Mouse (Mus musculus): Measurements from ENCODE around the gene Lhfp. TPM values are rescaled to one million over a fixed set of nuclear protein-coding genes. Genes with fewer than 3 reads are reported as not detected.

The Lhfp gene
- polyA plus RNA-seq, 1 experiment from 2014 or later = 37.4 TPM

- H3K27me3 ChIP-seq (ENCODE audit: control insufficient read depth, insufficient read depth, low read length) = no peaks in the 10 kb centered on the region
- no peak overlapping the region for H3K27ac ChIP-seq (replicated peaks)
- no peak for ATAC-seq (ENCODE audit: low FRiP score, low TSS enrichment)
- DNase-seq (ENCODE audit: low spot score) = no peak
- no peaks in the 10 kb centered on the region for H3K4me1 ChIP-seq (replicated peaks; ENCODE audit: control insufficient read depth, insufficient read depth)
- H3K36me3 ChIP-seq (ENCODE audit: control insufficient read depth, insufficient read depth, low read length) = no peaks in the 10 kb centered on the region
- no peak overlapping the region for H3K4me2 ChIP-seq (replicated peaks; ENCODE audit: low read depth)
- no peak overlapping the region for H3K9ac ChIP-seq (ENCODE audit: low read length)
- TF ChIP-seq CTCF (IDR thresholded peaks at IDR 0.05; ENCODE audit: low read depth) (no peak), EP300 (optimal IDR thresholded peaks at IDR 0.05) (no peak)
- no peaks in the 10 kb centered on the region for H3K9me3 ChIP-seq (ENCODE audit: control insufficient read depth, low read length)
- 81% methylated on average over 6 of the region's 6 CpGs for WGBS
- H3K4me3 ChIP-seq (ENCODE audit: low read depth, low read length) = no peak overlapping the region
These were observed 138.6 kb downstream of the Lhfp start for GRCm38 (mm10) chr3:53179936-53180335.

- Histone ChIP-seq H3K36me3 (ENCODE audit: control insufficient read depth, insufficient read depth, low read length) (no peaks in the 10 kb centered on the region), H3K27ac (replicated peaks) (no peak overlapping the region), H3K4me1 (replicated peaks; ENCODE audit: control insufficient read depth, insufficient read depth) (no peaks in the 10 kb centered on the region), H3K27me3 (ENCODE audit: control insufficient read depth, insufficient read depth, low read length) (no peaks in the 10 kb centered on the region), H3K9ac (ENCODE audit: low read length) (no peak overlapping the region), H3K4me2 (replicated peaks; ENCODE audit: low read depth) (no peak overlapping the region), H3K9me3 (ENCODE audit: control insufficient read depth, low read length) (no peaks in the 10 kb centered on the region), H3K4me3 (ENCODE audit: low read depth, low read length) (no peak overlapping the region)
- no peak for TF ChIP-seq CTCF (IDR thresholded peaks at IDR 0.05; ENCODE audit: low read depth)
- no peak for TF ChIP-seq EP300 (optimal IDR thresholded peaks at IDR 0.05)
- DNase-seq (ENCODE audit: low spot score) (no peak), ATAC-seq (ENCODE audit: low FRiP score, low TSS enrichment) (no peak)
- 88% methylated on average over 2 of the region's 2 CpGs for WGBS
These were observed 144.1 kb downstream of the Lhfp start for GRCm38 (mm10) chr3:53185439-53185838.

- H3K4me3 ChIP-seq (ENCODE audit: low read depth, low read length) = no peak overlapping the region
- DNase-seq (ENCODE audit: low spot score) (no peak), ATAC-seq (ENCODE audit: low FRiP score, low TSS enrichment) (no peak)
- H3K9me3 ChIP-seq (ENCODE audit: control insufficient read depth, low read length) = no peaks in the 10 kb centered on the region
- WGBS = 77% methylated on average over 4 of the region's 4 CpGs
- H3K4me2 ChIP-seq (replicated peaks; ENCODE audit: low read depth) = no peak overlapping the region
- H3K27ac ChIP-seq (replicated peaks) = no peak overlapping the region
- no peak overlapping the region for H3K9ac ChIP-seq (ENCODE audit: low read length)
- TF ChIP-seq EP300 (optimal IDR thresholded peaks at IDR 0.05) (no peak), CTCF (IDR thresholded peaks at IDR 0.05; ENCODE audit: low read depth) (no peak)
- H3K27me3 ChIP-seq (ENCODE audit: control insufficient read depth, insufficient read depth, low read length) = no peaks in the 10 kb centered on the region
- H3K4me1 ChIP-seq (replicated peaks; ENCODE audit: control insufficient read depth, insufficient read depth) = no peaks in the 10 kb centered on the region
- no peaks in the 10 kb centered on the region for H3K36me3 ChIP-seq (ENCODE audit: control insufficient read depth, insufficient read depth, low read length)
These were observed 152.1 kb downstream of the Lhfp start for GRCm38 (mm10) chr3:53193441-53193840.

GRCm38 (mm10) chr3:53195666-53196107 lies 154.4 kb downstream of the Lhfp start:
- Histone ChIP-seq H3K4me3 (ENCODE audit: low read depth, low read length) (no peak overlapping the region), H3K4me2 (replicated peaks; ENCODE audit: low read depth) (no peak overlapping the region), H3K9me3 (ENCODE audit: control insufficient read depth, low read length) (no peaks in the 10 kb centered on the region), H3K9ac (ENCODE audit: low read length) (no peak overlapping the region), H3K27ac (replicated peaks) (no peak overlapping the region), H3K4me1 (replicated peaks; ENCODE audit: control insufficient read depth, insufficient read depth) (no peaks in the 10 kb centered on the region), H3K36me3 (ENCODE audit: control insufficient read depth, insufficient read depth, low read length) (no peaks in the 10 kb centered on the region), H3K27me3 (ENCODE audit: control insufficient read depth, insufficient read depth, low read length) (no peaks in the 10 kb centered on the region)
- no peak for DNase-seq (ENCODE audit: low spot score)
- WGBS = 67% methylated on average over 8 of the region's 8 CpGs
- no peak for TF ChIP-seq EP300 (optimal IDR thresholded peaks at IDR 0.05)
- no peak for TF ChIP-seq CTCF (IDR thresholded peaks at IDR 0.05; ENCODE audit: low read depth)
- ATAC-seq (ENCODE audit: low FRiP score, low TSS enrichment) = no peak

GRCm38 (mm10) chr3:53200175-53200574 lies 158.8 kb downstream of the Lhfp start:
- H3K4me2 ChIP-seq (replicated peaks; ENCODE audit: low read depth) = no peak overlapping the region
- H3K9me3 ChIP-seq (ENCODE audit: control insufficient read depth, low read length) = no peaks in the 10 kb centered on the region
- H3K4me3 ChIP-seq (ENCODE audit: low read depth, low read length) = no peak overlapping the region
- H3K9ac ChIP-seq (ENCODE audit: low read length) = no peak overlapping the region
- no peaks in the 10 kb centered on the region for H3K36me3 ChIP-seq (ENCODE audit: control insufficient read depth, insufficient read depth, low read length)
- H3K27me3 ChIP-seq (ENCODE audit: control insufficient read depth, insufficient read depth, low read length) = no peaks in the 10 kb centered on the region
- no peak overlapping the region for H3K27ac ChIP-seq (replicated peaks)
- no peak for ATAC-seq (ENCODE audit: low FRiP score, low TSS enrichment)
- 0 out of 2 replicates have a peak, but pooled peaks cover 3% of the 10 kb centered on the region for H3K4me1 ChIP-seq (replicated peaks; ENCODE audit: control insufficient read depth, insufficient read depth)
- no peak for DNase-seq (ENCODE audit: low spot score)
- WGBS = 88% methylated on average over 8 of the region's 8 CpGs
- TF ChIP-seq CTCF (IDR thresholded peaks at IDR 0.05; ENCODE audit: low read depth) (no peak), EP300 (optimal IDR thresholded peaks at IDR 0.05) (no peak)

GRCm38 (mm10) chr3:53200853-53201252 lies 159.5 kb downstream of the Lhfp start:
- Histone ChIP-seq H3K4me3 (ENCODE audit: low read depth, low read length) (no peak overlapping the region), H3K27ac (replicated peaks) (no peak overlapping the region), H3K27me3 (ENCODE audit: control insufficient read depth, insufficient read depth, low read length) (no peaks in the 10 kb centered on the region), H3K9ac (ENCODE audit: low read length) (no peak overlapping the region), H3K36me3 (ENCODE audit: control insufficient read depth, insufficient read depth, low read length) (no peaks in the 10 kb centered on the region), H3K4me1 (replicated peaks; ENCODE audit: control insufficient read depth, insufficient read depth) (0 out of 2 replicates have a peak, but pooled peaks cover 3% of the 10 kb centered on the region), H3K9me3 (ENCODE audit: control insufficient read depth, low read length) (no peaks in the 10 kb centered on the region), H3K4me2 (replicated peaks; ENCODE audit: low read depth) (no peak overlapping the region)
- TF ChIP-seq CTCF (IDR thresholded peaks at IDR 0.05; ENCODE audit: low read depth) = no peak
- DNase-seq (ENCODE audit: low spot score) (no peak), ATAC-seq (ENCODE audit: low FRiP score, low TSS enrichment) (no peak)
- 76% methylated on average over 10 of the region's 10 CpGs for WGBS
